Mouse (Mus musculus): Measurements from ENCODE around the gene Rnf6. TPM values are rescaled to one million over a fixed set of nuclear protein-coding genes. Genes with fewer than 3 reads are reported as not detected.
A peak's percentile ranks its signal among the peaks of the same experiment; 100 is the strongest.
"Not testable (repeated sequence)": the region's sequence is repeated elsewhere in the genome, so short reads cannot be mapped to it uniquely, and the experiment has no call there.

The Rnf6 gene
- total RNA-seq, 2 experiments from 2014 or later, result 17.9 to 40.3 TPM

DNA sequence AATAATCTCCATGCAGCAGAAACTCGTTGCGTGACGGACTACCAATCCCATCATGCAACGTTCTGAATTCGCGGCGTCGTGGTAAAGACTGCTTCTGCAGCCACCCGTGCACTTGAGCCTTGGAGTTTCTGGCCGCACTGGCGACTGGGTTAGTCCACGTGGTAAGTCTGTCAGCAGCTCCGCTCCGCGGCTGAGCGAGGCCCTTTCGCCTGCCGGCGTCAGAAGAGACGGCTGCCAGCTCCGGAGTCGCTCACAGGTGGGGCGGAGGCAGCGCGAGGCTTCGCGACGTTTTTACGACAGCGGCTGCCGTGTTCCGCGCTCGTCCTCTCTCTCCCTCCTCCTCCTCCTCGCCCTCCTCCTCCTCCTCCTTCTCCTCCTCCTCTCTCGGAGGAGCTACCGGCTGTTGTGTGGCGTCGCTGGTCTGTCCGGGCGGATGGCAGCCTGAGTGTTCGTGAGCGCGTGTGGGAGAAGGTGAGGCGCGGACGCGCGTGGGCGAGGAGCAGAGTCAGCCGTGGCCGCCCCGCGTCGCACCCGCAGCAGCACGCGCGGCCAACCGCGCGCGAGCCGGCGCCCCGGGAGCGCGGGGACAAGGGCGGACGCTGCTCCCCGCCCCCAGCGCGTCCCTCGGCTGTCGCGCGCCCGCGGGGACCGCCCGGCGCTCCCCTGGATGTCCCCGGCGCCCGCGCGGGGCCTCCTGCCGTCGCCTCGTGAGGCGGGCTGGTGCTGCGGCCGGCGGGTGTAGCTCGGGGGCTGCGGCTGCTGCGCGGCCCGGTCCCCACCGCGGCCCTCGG, 9.7 kb upstream of the Rnf6 start, which contains the start of gene Cdk8:
Gene Cdk8, plus strand, starts transcription at position 367 of the 791 bp plus-strand sequence.
- ATAC-seq (replicated peaks; ENCODE audit: poor library complexity), result peak; percentile 88

DNA sequence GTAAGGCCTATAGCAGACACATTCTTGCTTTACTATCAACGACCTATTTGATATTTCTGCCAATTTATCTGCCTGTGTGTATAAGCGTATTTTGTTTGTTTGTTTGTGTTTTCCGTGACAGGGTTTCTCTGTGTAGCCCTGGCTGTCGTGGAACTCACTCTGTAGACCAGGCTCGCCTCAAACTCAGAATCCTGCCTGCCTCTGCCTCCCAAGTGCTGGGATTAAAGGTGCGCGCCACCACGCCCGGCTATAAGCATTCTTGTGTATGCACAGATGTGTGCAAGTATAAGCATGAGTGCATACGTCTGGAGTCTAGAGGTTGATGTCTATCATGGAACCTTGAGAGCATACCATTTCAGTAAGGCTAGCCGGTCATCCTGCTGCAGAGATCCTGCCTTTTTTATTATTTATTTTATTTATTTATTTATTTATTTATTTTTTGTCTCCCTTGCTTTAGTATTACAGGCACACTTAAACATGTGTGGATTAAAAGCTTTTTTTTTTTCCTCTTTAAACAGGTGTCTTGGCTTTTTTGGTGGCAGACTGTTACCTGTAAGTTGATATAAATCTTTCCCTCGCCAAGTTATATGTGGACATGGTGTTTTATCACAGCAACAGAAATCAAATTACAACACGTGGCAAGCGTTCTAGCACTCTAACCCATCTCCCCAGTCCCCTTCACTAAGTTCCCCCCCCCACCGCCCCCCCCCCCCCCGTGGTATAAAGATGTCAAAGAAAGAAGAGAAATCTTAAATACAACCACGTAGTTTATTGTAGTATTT, 8.7 kb upstream of the Rnf6 start:
- ATAC-seq (replicated peaks; ENCODE audit: poor library complexity), result no peak

DNA sequence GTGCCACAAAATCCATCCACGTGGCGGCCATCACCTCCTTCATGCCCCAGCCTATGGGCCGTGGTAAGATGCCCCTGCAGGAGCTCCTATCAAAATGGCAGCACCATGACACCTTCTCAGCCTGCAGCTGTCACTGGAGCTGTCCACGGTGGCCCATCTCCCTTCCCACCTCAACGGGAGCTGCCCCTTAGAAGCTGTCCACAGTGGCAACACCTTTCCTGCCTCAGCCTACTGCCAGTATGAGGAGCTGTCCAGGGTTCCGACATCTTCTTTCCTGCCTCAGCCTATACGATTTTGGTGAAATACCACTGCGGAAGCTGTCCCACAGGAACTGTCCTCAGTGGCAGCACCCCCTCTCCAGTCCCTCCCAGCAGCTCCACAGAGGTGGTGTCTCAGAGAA, 6.1 kb upstream of the Rnf6 start:
- ATAC-seq (replicated peaks; ENCODE audit: poor library complexity), result no peak

DNA sequence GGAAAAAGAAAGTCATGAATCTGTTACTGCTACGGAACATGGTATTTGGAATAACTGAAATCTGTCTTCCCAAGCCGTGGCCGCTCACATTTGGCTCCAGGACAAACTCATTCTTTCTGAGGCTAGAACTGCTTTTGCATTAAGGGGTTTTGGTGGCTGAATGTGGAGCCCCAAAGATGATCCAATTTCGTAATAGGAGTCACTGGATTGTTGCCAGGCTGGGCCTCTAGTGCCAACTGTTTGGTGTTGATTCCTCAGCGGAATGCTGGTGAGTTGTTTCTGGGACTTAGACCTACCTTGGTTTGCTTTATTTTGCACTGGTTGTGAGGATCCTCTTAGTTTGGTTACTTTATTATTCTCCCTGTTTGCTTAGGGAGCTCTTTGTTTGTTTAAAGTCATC, 2.4 kb upstream of the Rnf6 start:
- ATAC-seq (replicated peaks; ENCODE audit: poor library complexity), result no peak

DNA sequence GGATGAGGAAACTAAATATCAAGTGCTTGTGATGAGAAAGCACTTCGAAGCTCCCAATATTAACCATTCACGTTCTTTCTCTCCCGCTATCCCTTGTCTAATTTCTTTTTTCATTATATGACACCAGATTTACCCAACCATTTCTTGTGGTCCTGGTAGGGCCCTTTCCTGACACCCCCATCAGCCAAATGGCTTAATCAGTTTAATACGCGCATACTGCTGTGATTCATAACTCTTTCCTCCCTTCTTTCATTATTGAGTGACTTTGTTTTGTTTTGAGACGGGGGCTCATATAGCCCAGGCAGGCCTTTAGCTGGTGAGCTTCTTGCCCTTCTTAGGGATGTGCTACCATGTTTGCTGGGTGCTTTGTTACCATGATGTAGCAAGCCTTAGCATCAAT, 367 bp upstream of the Rnf6 start:
- ATAC-seq (replicated peaks; ENCODE audit: poor library complexity), result no peak

DNA sequence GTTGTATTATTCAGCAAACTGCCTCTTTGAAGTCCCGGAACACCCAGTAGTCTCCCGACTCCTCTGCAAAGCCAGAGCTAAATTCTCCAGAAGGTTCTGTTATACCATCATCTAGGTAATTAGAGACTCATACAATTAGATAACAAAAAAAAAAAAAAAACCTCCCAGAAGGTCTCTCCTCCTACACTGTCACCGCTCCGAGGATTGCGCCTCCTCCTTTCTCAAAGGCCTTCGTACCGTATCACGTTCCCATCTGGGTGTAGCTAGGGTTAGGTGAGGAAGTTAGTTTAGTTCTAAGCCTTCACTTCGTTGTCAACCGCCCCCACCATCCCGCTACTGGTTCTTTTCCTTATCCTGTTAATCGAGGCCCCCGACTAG, 865 bp downstream of the Rnf6 start:
- ATAC-seq (replicated peaks; ENCODE audit: poor library complexity), result peak; percentile 68

GRCm38 (mm10) chr5:146205537-146205936, 15.8 kb downstream of the Rnf6 start:
- no peak for ATAC-seq (replicated peaks; ENCODE audit: poor library complexity)

DNA sequence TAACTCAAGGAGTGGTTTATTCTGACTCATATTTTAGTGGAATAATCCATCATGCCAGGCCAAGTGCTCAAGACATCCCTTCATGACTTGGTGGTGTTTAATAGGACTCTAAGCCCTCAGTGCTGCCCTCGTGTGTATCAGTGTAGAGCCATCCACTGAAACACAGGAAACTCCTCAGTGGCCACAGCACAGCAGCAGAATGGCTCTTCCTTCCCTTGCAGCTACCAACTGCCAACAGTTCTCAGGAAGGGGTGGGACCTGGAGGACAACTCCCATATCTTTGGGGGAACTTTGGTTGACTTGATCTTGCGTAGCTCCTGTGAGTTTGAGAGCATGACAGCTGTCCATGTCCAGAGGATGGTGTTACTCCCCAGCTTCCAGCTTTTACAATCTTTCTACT, 17.4 kb downstream of the Rnf6 start:
- ATAC-seq (replicated peaks; ENCODE audit: poor library complexity), result peak; percentile 86

DNA sequence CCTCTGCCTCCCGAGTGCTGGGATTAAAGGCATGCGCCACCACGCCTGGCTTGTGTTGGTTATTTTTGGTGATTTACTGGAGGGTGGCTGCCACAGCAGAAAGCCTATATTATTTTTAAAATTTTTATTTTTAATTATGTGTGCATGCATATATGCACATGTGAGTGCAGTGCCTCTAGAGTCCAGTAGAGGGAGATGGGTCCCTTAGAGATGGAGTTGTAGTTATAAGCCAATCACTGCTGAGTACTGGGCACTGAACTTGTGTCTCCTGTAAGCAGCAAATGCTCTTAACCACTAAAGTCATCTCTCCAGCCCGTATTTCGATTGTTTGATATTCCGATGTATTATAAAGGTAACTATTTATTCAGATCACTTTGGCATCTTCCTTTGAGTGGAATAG, 20.8 kb downstream of the Rnf6 start:
- no peak for ATAC-seq (replicated peaks; ENCODE audit: poor library complexity)

DNA sequence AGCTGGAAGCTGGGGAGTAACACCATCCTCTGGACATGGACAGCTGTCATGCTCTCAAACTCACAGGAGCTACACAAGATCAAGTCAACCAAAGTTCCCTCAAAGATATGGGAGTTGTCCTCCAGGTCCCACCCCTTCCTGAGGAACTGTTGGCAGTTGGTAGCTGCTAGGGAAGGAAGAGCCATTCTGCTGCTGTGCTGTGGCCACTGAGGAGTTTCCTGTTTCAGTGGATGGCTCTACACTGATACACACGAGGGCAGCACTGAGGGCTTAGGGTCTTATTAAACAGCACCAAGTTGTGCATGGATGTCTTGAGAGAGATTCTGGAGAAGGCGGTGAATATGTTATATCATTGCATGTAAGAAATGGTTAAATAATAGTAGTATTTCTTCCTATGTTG, 21.8 kb downstream of the Rnf6 start:
- ATAC-seq (replicated peaks; ENCODE audit: poor library complexity), result peak; percentile 85

- ATAC-seq (replicated peaks; ENCODE audit: poor library complexity), result no peak
Measured at GRCm38 (mm10) chr5:146199073-146199472, 22.3 kb downstream of the Rnf6 start.

DNA sequence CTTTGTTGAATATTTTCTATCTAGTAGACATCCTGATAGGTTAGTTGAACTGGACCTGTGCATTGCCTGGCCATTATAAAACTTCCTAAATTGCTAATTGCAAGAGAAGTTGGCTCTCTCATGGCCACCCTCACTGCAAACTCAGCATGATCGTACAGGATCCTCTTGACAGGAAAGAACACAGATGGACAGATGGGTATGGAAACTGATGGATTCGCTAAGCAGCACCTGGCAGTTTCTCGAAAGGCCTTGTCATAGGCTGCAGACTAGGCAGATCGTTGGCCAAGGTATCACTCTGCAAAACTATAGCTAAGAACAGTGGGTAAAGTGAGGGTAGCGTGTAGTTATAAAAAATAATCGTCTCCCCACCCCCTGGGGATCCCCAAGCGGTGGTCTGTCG, 28.0 kb downstream of the Rnf6 start:
- ATAC-seq (replicated peaks; ENCODE audit: poor library complexity), result no peak

GRCm38 (mm10) chr5:146190501-146191269, 30.7 kb downstream of the Rnf6 start:
- ATAC-seq (replicated peaks; ENCODE audit: poor library complexity), result no peak

- ATAC-seq (replicated peaks; ENCODE audit: poor library complexity), result no peak
Measured at GRCm38 (mm10) chr5:146190093-146190492, 31.3 kb downstream of the Rnf6 start.

DNA sequence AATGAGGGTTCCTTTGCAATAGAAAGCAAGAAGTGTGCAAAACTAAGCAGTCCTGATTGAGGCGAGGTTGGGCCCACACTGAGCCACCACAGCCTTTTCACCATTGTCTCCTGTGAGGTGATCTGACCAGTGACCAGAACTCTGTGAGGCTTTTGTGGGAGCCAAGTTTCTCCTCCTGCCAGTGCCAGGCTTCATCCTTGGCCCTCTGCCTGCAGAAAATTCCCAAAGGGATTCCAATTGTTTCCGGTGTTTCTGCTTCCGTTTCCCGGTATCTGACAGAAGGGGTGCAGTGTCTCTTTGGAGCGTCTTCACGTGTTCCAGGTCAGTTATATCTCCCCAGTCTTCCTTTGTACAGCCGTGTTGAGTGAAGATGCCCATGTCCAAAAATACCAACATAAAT, 32.6 kb downstream of the Rnf6 start:
- ATAC-seq (replicated peaks; ENCODE audit: poor library complexity), result no peak

DNA sequence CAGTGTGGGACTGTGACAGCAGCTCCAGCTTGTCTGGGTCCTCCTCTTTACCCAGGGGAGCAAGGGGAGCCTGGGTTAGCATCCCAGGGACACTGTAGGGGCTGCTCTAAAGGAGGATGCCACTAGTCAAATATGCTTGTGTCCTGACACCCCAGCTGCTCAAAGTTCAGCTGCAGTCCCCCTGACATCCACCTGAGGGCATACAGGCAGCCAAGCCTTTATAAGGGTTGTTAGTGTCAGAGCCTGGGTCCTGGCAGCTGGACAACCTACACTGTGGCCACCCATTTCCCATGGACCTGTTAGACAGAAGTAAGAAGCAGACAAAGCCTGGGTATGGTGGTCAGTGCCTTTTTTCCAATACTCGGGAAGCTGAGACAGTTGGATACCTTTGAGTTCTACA, 33.2 kb downstream of the Rnf6 start:
- ATAC-seq (replicated peaks; ENCODE audit: poor library complexity), result peak; percentile 65

DNA sequence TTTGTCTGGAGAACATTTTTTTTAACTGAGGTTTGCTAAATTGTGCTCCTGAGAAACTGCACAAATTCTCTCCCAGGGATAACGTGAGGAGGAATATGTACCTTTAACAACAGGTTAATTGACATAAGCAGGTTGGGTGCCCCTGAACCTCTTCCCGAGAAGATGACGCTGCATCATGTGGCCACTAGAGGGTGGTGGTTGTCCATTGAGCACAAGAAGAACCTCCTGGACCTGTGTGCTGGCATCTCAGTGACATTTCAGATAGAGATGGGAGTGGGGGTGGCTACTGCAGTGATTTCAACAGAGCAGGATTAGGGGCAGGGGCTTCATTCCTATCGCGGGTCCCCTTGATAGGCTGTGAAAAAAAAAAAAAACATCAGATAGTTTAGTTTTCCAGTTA, 33.9 kb downstream of the Rnf6 start:
- peak; percentile 86 for ATAC-seq (replicated peaks; ENCODE audit: poor library complexity)

DNA sequence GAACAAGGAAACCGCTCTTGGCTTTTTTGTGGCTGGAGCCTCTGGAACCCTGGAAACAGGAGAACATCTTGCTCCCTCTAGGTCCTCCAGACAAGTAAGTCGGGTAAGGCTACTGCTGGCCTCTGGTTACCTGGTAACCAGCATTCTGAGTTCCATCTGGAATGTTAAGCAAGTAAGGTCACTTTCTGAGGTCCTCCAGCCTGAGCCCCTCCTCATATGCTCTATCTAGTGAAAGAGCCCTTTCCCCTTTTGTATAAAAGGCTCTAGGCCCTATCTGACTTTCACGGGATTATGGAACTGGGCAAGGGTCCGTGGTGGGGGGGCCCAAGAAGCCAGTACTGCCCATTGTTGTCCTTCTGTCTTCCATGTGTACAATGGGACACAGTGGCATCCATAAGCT, 36.2 kb downstream of the Rnf6 start, which contains the start of gene 1700001J03Rik:
Gene 1700001J03Rik, minus strand, starts transcription at position 101 of the 400 bp plus-strand sequence.
- not testable (repeated sequence) for ATAC-seq (replicated peaks; ENCODE audit: poor library complexity)

DNA sequence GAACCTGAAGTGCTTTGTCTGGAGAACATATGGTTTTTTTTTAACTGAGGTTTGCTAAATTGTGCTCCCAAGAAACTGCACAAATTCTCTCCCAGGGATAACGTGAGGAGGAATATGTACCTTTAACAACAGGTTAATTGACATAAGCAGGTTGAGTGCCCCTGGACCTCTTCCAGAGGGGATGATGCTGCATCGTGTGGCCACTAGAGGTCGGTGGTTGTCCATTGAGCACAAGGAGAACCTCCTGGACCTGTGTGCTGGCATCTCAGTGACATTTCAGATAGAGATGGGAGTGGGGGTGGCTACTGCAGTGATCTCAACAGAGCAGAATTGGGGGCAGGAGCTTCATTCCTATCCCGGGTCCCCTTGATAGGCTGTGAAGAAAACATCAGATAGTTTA, 48.6 kb downstream of the Rnf6 start:
- ATAC-seq (replicated peaks; ENCODE audit: poor library complexity), result peak; percentile 64; the same call in 1 of the 2 replicates

DNA sequence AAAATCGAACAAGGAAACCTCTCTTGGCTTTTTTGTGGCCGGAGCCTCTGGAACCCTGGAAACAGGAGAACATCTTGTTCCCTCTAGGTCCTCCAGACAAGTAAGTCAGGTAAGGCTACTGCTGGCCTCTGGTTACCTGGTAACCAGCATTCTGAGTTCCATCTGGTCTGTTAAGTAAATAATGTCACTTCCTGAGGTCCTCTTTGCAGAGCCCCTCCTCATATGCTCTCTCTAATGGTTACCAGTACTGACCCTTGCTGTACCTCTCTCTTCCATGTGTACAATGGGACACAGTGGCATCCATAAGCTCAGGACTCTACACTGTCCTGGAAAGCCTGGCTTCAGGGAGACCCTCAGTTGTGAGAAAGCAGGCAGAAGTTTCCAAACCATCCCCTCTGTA, 50.7 kb downstream of the Rnf6 start, which contains the start of gene Gm6309:
Gene Gm6309, minus strand, starts transcription at position 101 of the 400 bp plus-strand sequence.
- not testable (repeated sequence) for ATAC-seq (replicated peaks; ENCODE audit: poor library complexity)

- ATAC-seq (replicated peaks; ENCODE audit: poor library complexity), result not testable (repeated sequence)
Measured at GRCm38 (mm10) chr5:146160439-146160838, 60.9 kb downstream of the Rnf6 start, which contains the start of gene Gm5565. TSS of gene Gm5565 (minus strand) at chr5:146160539.

Measured in megakaryocyte progenitor cell, adult 5-6 weeks (primary cell).